Mouse (Mus musculus) spleen, postnatal 14 days (tissue): ENCODE measurements around the gene Slc22a8.
A peak's percentile ranks its signal among the peaks of the same experiment; 100 is the strongest.

Experiments used
- DNase-seq, 2 experiments: peaks; one replicate each; pipeline ENCODE4 v3.0.0; 2021 to 2022; ENCODE audit warnings: low spot score in 2 of 2

The Slc22a8 gene

GRCm38 (mm10) chr19:8590954-8591353 is at the start of gene Slc22a8:
TSS of gene Slc22a8 (plus strand) at chr19:8591254.
- no peak for DNase-seq

- no peak for DNase-seq
Measured at GRCm38 (mm10) chr19:8558897-8559296, 32.2 kb upstream of the Slc22a8 start.

GRCm38 (mm10) chr19:8564021-8564420 is 27.0 kb upstream of the Slc22a8 start:
- no peak for DNase-seq

- no peak for DNase-seq
Measured at GRCm38 (mm10) chr19:8564469-8564868, 26.6 kb upstream of the Slc22a8 start.

GRCm38 (mm10) chr19:8565262-8565661 is 25.8 kb upstream of the Slc22a8 start:
- no peak for DNase-seq

GRCm38 (mm10) chr19:8565985-8566384 is 25.1 kb upstream of the Slc22a8 start:
- no peak for DNase-seq

- DNase-seq: peak in 1 of 2 experiments; percentile 15
Measured at GRCm38 (mm10) chr19:8567104-8567880, 23.8 kb upstream of the Slc22a8 start.

GRCm38 (mm10) chr19:8569453-8569863 is 21.6 kb upstream of the Slc22a8 start:
- no peak for DNase-seq

- DNase-seq: no peak
Measured at GRCm38 (mm10) chr19:8570341-8571040, 20.6 kb upstream of the Slc22a8 start.

GRCm38 (mm10) chr19:8571746-8572145 is 19.3 kb upstream of the Slc22a8 start:
- DNase-seq: no peak

- no peak for DNase-seq
Measured at GRCm38 (mm10) chr19:8572485-8572884, 18.6 kb upstream of the Slc22a8 start.

GRCm38 (mm10) chr19:8577432-8577831 is 13.6 kb upstream of the Slc22a8 start:
- no peak for DNase-seq

GRCm38 (mm10) chr19:8578293-8578969 is 12.6 kb upstream of the Slc22a8 start:
- DNase-seq: peak in 1 of 2 experiments; percentile 41

- no peak for DNase-seq
Measured at GRCm38 (mm10) chr19:8578970-8579342, 12.1 kb upstream of the Slc22a8 start.

GRCm38 (mm10) chr19:8585298-8585697 is 5.8 kb upstream of the Slc22a8 start:
- no peak for DNase-seq

- no peak for DNase-seq
Measured at GRCm38 (mm10) chr19:8585899-8586298, 5.2 kb upstream of the Slc22a8 start.

- no peak for DNase-seq
Measured at GRCm38 (mm10) chr19:8586350-8586749, 4.7 kb upstream of the Slc22a8 start.

GRCm38 (mm10) chr19:8587315-8587714 is 3.7 kb upstream of the Slc22a8 start:
- no peak for DNase-seq

- DNase-seq: no peak
Measured at GRCm38 (mm10) chr19:8592155-8592554, 1.1 kb downstream of the Slc22a8 start.

GRCm38 (mm10) chr19:8592873-8593408 is 1.9 kb downstream of the Slc22a8 start:
- no peak for DNase-seq

- DNase-seq: no peak
Measured at GRCm38 (mm10) chr19:8593833-8594232, 2.8 kb downstream of the Slc22a8 start.

- DNase-seq: no peak
Measured at GRCm38 (mm10) chr19:8594518-8594917, 3.5 kb downstream of the Slc22a8 start.
